Mouse (Mus musculus): ENCODE measurements around the gene Plxna1.

Gene Plxna1

GRCm38 (mm10) chr6:89361418-89362280 lies 771 bp downstream of the Plxna1 start:
- peak; percentile 53 for DNase-seq (ENCODE audit: low spot score)

- DNase-seq (ENCODE audit: low spot score) = no peak
These were observed 1.6 kb downstream of the Plxna1 start for GRCm38 (mm10) chr6:89360709-89361417.

- DNase-seq (ENCODE audit: low spot score) = no peak
These were observed 2.4 kb downstream of the Plxna1 start for GRCm38 (mm10) chr6:89359771-89360708.

GRCm38 (mm10) chr6:89359192-89359591 lies 3.2 kb downstream of the Plxna1 start:
- DNase-seq (ENCODE audit: low spot score) = no peak

- DNase-seq (ENCODE audit: low spot score) = no peak
These were observed 6.8 kb downstream of the Plxna1 start for GRCm38 (mm10) chr6:89355661-89356060.

GRCm38 (mm10) chr6:89354726-89355125 lies 7.7 kb downstream of the Plxna1 start:
- DNase-seq (ENCODE audit: low spot score) = no peak

GRCm38 (mm10) chr6:89354076-89354475 lies 8.3 kb downstream of the Plxna1 start:
- DNase-seq (ENCODE audit: low spot score) = no peak

- DNase-seq (ENCODE audit: low spot score) = no peak
These were observed 9.3 kb downstream of the Plxna1 start for GRCm38 (mm10) chr6:89353101-89353500.

GRCm38 (mm10) chr6:89351441-89352137 lies 10.8 kb downstream of the Plxna1 start:
- DNase-seq (ENCODE audit: low spot score) = peak; percentile 40

GRCm38 (mm10) chr6:89350520-89350919 lies 11.9 kb downstream of the Plxna1 start:
- no peak for DNase-seq (ENCODE audit: low spot score)

- DNase-seq (ENCODE audit: low spot score) = no peak
These were observed 12.3 kb downstream of the Plxna1 start for GRCm38 (mm10) chr6:89350037-89350515.

GRCm38 (mm10) chr6:89348363-89348762 lies 14.1 kb downstream of the Plxna1 start:
- DNase-seq (ENCODE audit: low spot score) = no peak

- no peak for DNase-seq (ENCODE audit: low spot score)
These were observed 14.6 kb downstream of the Plxna1 start for GRCm38 (mm10) chr6:89347792-89348191.

GRCm38 (mm10) chr6:89345855-89346254 lies 16.6 kb downstream of the Plxna1 start:
- DNase-seq (ENCODE audit: low spot score) = peak; percentile 34

- DNase-seq (ENCODE audit: low spot score) = peak; percentile 18
These were observed 17.0 kb downstream of the Plxna1 start for GRCm38 (mm10) chr6:89345486-89345785.

GRCm38 (mm10) chr6:89344613-89345485 lies 17.6 kb downstream of the Plxna1 start:
- peak; percentile 90 for DNase-seq (ENCODE audit: low spot score)

GRCm38 (mm10) chr6:89341981-89342380 lies 20.4 kb downstream of the Plxna1 start:
- no peak for DNase-seq (ENCODE audit: low spot score)

- DNase-seq (ENCODE audit: low spot score) = no peak
These were observed 23.0 kb downstream of the Plxna1 start for GRCm38 (mm10) chr6:89339447-89339846.

GRCm38 (mm10) chr6:89338733-89339132 lies 23.7 kb downstream of the Plxna1 start:
- DNase-seq (ENCODE audit: low spot score) = no peak

- no peak for DNase-seq (ENCODE audit: low spot score)
These were observed 24.8 kb downstream of the Plxna1 start for GRCm38 (mm10) chr6:89337574-89337973.

Measured in yolk sac, embryonic 10.5 days (tissue).